Mouse (Mus musculus): ENCODE measurements at regions not wholly inside any gene's neighbourhood (a gene's known extent, or its start where the extent isn't known, plus 50 kb on each side); places are given as distances from the start of the nearest gene placed in this dataset.
A peak's percentile ranks its signal among the peaks of the same experiment; 100 is the strongest.
"Not testable (repeated sequence)": the region's sequence is repeated elsewhere in the genome, so short reads cannot be mapped to it uniquely, and the experiment has no call there.

DNA sequence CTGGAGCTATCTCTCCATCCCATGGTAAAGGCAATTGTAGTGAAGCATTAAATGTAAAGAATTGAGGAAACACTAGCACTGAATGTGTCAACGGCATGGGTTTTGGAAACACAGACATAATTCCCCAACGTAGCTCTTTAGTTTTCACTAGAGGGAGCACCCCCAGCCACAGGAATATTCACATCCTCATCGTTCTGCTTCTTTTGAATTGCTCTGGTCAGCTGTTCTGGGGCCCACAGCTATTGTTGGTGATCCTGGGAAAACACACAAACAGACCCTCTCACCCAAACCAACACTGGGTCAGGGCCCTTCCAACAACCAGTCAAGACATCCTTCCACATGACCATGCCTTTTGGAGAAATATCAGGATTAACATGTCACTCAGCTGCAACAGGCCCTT is 119.7 kb downstream of the Impg2 start:
- H3K4me3 ChIP-seq (ENCODE audit: low read depth, low read length); H3K9ac ChIP-seq; H3K4me2 ChIP-seq; H3K4me1 ChIP-seq (ENCODE audit: insufficient read depth); H3K27ac ChIP-seq (ENCODE audit: low read depth); H3K27me3 ChIP-seq (ENCODE audit: insufficient read depth, low read length); ATAC-seq (ENCODE audit: insufficient read depth); DNase-seq; H3K36me3 ChIP-seq (ENCODE audit: insufficient read depth); H3K9me3 ChIP-seq (ENCODE audit: low read depth, low read length): not testable (repeated sequence)
- 86% methylated on average over 3 of the region's 3 CpGs for WGBS

DNA sequence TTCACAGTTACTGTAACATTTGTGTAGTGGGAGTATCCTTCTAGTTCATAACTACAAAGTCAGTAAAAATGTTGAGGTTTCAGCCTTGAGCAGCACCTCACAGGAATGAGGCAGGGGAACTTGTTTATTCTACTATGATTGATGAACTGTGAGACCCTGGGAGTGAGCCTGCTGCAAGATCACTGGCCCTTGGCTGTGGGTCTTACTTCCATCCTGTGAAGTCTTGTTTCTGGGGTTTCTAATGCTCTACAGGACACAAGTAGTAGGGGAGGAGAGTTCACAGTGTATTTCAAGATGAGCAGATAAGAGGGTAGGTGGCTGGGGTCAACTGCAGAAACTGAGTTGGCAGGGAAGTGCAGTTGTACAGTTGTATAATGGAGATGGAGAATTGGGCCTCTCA is 128.3 kb upstream of the Abi3bp start:
- Histone ChIP-seq H3K9me3 (ENCODE audit: low read depth, low read length) (no peaks in the 10 kb centered on the region), H3K27ac (ENCODE audit: low read depth) (peak overlapping the region; percentile 58; the same call in 1 of the 2 replicates), H3K4me1 (ENCODE audit: insufficient read depth) (0 out of 2 replicates have a peak, but pooled peaks cover 8% of the 10 kb centered on the region), H3K4me2 (no peak overlapping the region), H3K27me3 (ENCODE audit: insufficient read depth, low read length) (no peaks in the 10 kb centered on the region), H3K9ac (no peak overlapping the region), H3K36me3 (ENCODE audit: insufficient read depth) (no peaks in the 10 kb centered on the region), H3K4me3 (ENCODE audit: low read depth, low read length) (no peak overlapping the region)
- TF ChIP-seq CTCF (IDR thresholded peaks at IDR 0.05; ENCODE audit: low read depth): no peak
- DNase-seq: peak; percentile 71
- peak; percentile 84 for ATAC-seq (ENCODE audit: insufficient read depth)

DNA sequence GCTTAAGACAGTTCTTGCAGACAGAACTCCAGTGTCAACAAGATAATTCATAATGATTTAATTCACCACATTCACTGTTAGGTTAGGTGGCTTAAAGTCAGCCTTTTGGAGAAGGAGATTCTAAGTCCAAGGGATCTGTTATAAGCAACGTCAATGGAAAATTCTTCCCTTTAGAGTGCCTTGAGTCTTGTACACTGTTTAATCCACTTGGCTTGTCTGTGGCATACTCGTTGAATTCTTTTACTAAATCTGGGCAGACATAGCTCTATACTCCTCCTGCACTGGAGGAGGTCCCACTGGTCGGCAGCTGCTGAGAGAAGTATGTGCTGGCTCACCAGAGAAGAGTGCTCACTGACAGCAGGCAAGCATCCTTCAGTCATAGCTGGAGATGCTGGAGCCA is 124.8 kb upstream of the Abi3bp start:
- 40% methylated on average over 3 of the region's 3 CpGs for WGBS
- ATAC-seq (ENCODE audit: insufficient read depth) (no peak), DNase-seq (peak; percentile 14)
- Histone ChIP-seq H3K4me1 (ENCODE audit: insufficient read depth) (0 out of 2 replicates have a peak, but pooled peaks cover 8% of the 10 kb centered on the region), H3K27me3 (ENCODE audit: insufficient read depth, low read length) (no peaks in the 10 kb centered on the region), H3K9me3 (ENCODE audit: low read depth, low read length) (no peaks in the 10 kb centered on the region), H3K27ac (ENCODE audit: low read depth) (no peak overlapping the region), H3K4me3 (ENCODE audit: low read depth, low read length) (no peak overlapping the region), H3K9ac (no peak overlapping the region), H3K36me3 (ENCODE audit: insufficient read depth) (no peaks in the 10 kb centered on the region), H3K4me2 (no peak overlapping the region)
- TF ChIP-seq CTCF (IDR thresholded peaks at IDR 0.05; ENCODE audit: low read depth): no peak

DNA sequence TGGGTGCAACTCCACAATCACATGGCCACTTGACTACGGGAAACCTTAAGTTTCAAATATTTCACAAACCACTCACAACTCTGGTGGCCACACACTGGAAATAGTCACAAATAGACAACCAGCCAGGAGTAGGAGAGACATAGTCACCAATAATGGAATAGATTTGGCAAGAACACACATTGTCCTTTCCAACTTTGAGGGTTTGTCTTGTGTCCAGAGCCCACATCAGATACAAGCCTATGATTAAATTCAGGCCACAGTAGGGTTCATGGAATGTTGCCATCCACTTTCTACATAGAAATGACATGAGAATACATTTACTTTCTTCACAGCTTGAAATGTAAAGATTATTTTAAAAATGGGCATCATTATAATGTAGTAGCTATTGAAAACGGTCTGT is 118.6 kb upstream of the Abi3bp start:
- Histone ChIP-seq H3K27me3 (ENCODE audit: insufficient read depth, low read length) (no peaks in the 10 kb centered on the region), H3K36me3 (ENCODE audit: insufficient read depth) (no peaks in the 10 kb centered on the region), H3K4me1 (ENCODE audit: insufficient read depth) (no peaks in the 10 kb centered on the region), H3K4me3 (ENCODE audit: low read depth, low read length) (no peak overlapping the region), H3K4me2 (no peak overlapping the region), H3K9me3 (ENCODE audit: low read depth, low read length) (no peaks in the 10 kb centered on the region), H3K9ac (no peak overlapping the region), H3K27ac (ENCODE audit: low read depth) (no peak overlapping the region)
- ATAC-seq (ENCODE audit: insufficient read depth): no peak
- DNase-seq: peak; percentile 49
- no peak for TF ChIP-seq CTCF (IDR thresholded peaks at IDR 0.05; ENCODE audit: low read depth)
- WGBS: 67% methylated on average over 2 of the region's 2 CpGs

DNA sequence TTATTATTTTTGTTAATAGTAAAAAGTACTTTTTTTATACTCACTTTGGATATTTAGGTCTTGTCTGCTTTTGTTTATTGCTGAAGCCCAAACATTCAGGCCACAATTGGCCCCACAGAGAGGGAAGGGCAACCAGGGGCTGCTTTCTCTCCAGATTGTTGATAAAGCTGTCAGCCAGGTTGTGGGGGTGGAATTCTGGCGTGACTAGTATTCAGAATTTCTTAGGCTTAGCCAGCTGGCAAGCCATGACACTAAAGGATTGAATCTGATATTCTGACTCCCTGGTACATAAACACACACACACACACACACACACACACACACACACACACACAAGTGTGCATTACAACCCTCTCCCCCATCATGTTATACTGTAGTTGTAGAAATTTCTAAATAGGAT is 116.7 kb upstream of the Abi3bp start:
- H3K4me3 ChIP-seq (ENCODE audit: low read depth, low read length): no peak overlapping the region
- no peaks in the 10 kb centered on the region for H3K4me1 ChIP-seq (ENCODE audit: insufficient read depth)
- no peak overlapping the region for H3K27ac ChIP-seq (ENCODE audit: low read depth)
- H3K9me3 ChIP-seq (ENCODE audit: low read depth, low read length): no peaks in the 10 kb centered on the region; the same call in 1 of the 2 replicates
- no peaks in the 10 kb centered on the region for H3K36me3 ChIP-seq (ENCODE audit: insufficient read depth)
- no peak for TF ChIP-seq CTCF (IDR thresholded peaks at IDR 0.05; ENCODE audit: low read depth)
- H3K27me3 ChIP-seq (ENCODE audit: insufficient read depth, low read length): no peaks in the 10 kb centered on the region
- H3K9ac ChIP-seq: no peak overlapping the region
- no peak overlapping the region for H3K4me2 ChIP-seq
- ATAC-seq (ENCODE audit: insufficient read depth): peak; percentile 60; the same call in 1 of the 2 replicates
- peak; percentile 67 for DNase-seq
- WGBS: 12% methylated on average over 1 of the region's 1 CpGs

DNA sequence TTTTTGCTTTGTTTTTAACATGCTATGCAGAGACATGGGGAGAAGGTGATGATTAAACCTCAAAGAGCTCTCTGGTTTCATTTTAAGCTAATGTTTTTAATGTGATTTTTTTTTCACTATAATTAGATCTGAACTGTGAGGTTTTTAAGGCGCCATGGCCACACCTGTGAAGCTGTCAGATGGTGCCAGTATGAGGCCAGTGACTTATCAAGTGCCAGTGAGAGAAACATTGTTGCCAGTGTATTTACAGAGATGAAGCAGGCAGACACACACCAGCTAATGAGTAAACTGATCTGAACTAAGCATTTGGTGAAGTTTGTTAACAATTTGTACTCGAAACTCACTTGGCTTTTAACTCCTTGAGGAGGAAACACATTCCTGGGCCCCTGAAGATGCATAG is 99.3 kb upstream of the Abi3bp start:
- Histone ChIP-seq H3K4me3 (ENCODE audit: low read depth, low read length) (no peak overlapping the region), H3K36me3 (ENCODE audit: insufficient read depth) (no peaks in the 10 kb centered on the region), H3K9ac (no peak overlapping the region), H3K9me3 (ENCODE audit: low read depth, low read length) (no peaks in the 10 kb centered on the region), H3K4me1 (ENCODE audit: insufficient read depth) (no peaks in the 10 kb centered on the region), H3K27ac (ENCODE audit: low read depth) (no peak overlapping the region), H3K4me2 (no peak overlapping the region), H3K27me3 (ENCODE audit: insufficient read depth, low read length) (no peaks in the 10 kb centered on the region)
- no peak for TF ChIP-seq CTCF (IDR thresholded peaks at IDR 0.05; ENCODE audit: low read depth)
- ATAC-seq (ENCODE audit: insufficient read depth) (no peak), DNase-seq (no peak)
- WGBS: 67% methylated on average over 2 of the region's 2 CpGs

DNA sequence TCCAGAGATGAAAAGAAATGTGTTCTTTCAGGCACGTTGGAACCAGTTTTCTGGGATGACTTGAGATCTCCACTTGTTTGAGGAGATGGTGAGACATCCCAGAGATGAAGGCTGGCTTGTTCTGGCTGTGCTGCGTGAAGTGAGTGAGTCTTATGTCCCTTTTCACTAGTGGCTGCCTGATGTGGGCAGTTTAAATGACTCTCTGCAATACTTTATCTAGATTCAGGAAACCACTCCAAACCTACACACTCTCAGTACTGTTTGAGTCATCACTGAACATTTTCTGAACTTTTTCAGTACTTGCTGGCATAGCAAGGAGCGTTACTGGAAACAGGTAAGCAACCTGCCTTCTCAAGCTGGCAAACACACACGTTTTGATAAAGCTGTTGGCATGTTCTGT is 97.0 kb upstream of the Abi3bp start:
- no peaks in the 10 kb centered on the region for H3K9me3 ChIP-seq (ENCODE audit: low read depth, low read length)
- no peak for TF ChIP-seq CTCF (IDR thresholded peaks at IDR 0.05; ENCODE audit: low read depth)
- no peaks in the 10 kb centered on the region for H3K4me1 ChIP-seq (ENCODE audit: insufficient read depth)
- no peak overlapping the region for H3K9ac ChIP-seq
- no peak overlapping the region for H3K4me3 ChIP-seq (ENCODE audit: low read depth, low read length)
- H3K4me2 ChIP-seq: no peak overlapping the region
- no peak for ATAC-seq (ENCODE audit: insufficient read depth)
- WGBS: 71% methylated on average over 4 of the region's 4 CpGs
- no peaks in the 10 kb centered on the region for H3K36me3 ChIP-seq (ENCODE audit: insufficient read depth)
- DNase-seq: no peak
- no peak overlapping the region for H3K27ac ChIP-seq (ENCODE audit: low read depth)
- H3K27me3 ChIP-seq (ENCODE audit: insufficient read depth, low read length): no peaks in the 10 kb centered on the region

DNA sequence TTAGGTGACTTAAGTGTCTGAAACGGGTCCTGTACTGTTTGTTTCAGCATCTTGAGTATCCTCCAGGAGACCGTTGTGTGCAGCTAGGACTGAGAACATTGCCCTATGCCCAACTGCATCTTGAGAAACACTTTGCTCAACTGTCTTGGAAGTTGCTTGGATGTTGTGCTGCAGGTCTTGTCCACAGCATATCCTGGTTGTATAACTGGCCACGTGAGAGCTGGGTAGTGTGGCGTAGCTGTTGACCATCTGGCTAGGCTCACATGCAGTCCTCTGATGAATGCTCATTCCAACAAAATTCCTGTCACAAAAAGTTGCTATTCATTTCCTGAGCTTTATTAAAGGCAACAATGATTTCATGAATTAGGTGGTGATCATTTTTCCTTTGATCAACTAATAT is 91.1 kb upstream of the Abi3bp start:
- H3K9me3 ChIP-seq (ENCODE audit: low read depth, low read length): no peaks in the 10 kb centered on the region
- 70% methylated on average over 4 of the region's 4 CpGs for WGBS
- H3K4me1 ChIP-seq (ENCODE audit: insufficient read depth): no peaks in the 10 kb centered on the region
- no peak for ATAC-seq (ENCODE audit: insufficient read depth)
- no peak overlapping the region for H3K4me3 ChIP-seq (ENCODE audit: low read depth, low read length)
- no peak for DNase-seq
- no peak for TF ChIP-seq CTCF (IDR thresholded peaks at IDR 0.05; ENCODE audit: low read depth)
- H3K27me3 ChIP-seq (ENCODE audit: insufficient read depth, low read length): no peaks in the 10 kb centered on the region
- H3K36me3 ChIP-seq (ENCODE audit: insufficient read depth): no peaks in the 10 kb centered on the region
- H3K4me2 ChIP-seq: no peak overlapping the region
- no peak overlapping the region for H3K9ac ChIP-seq
- H3K27ac ChIP-seq (ENCODE audit: low read depth): no peak overlapping the region

All from lung, embryonic 14.5 days (tissue).